In genomic region chr8:71381421-71381970, GRCm38 (mm10) we compare ENCODE assay signal across 8 mouse cellular contexts. TPM values are rescaled to one million over a fixed set of nuclear protein-coding genes. Genes with fewer than 3 reads are reported as not detected.
DNase-seq lines count a peak whose midpoint lies in the region; ATAC-seq lines count a peak whose summit lies in the region.

Gene Nr2f6, minus strand, starts transcription at chr8:71381960.

- H3K36me3 ChIP-seq in intestine, embryonic 15.5 days, result peaks cover 12% of the 10 kb centered on the region
- H3K36me3 ChIP-seq in limb, embryonic 10.5 days, result peaks cover 25% of the 10 kb centered on the region
- peaks cover 28% of the 10 kb centered on the region for H3K36me3 ChIP-seq in midbrain, embryonic 10.5 days
- H3K36me3 ChIP-seq in stomach, embryonic 16.5 days (ENCODE audit: control insufficient read depth, insufficient read depth, low read length), result no peaks in the 10 kb centered on the region; the same call in 1 of the 2 replicates

- WGBS in intestine, embryonic 15.5 days, result under 1% methylated on average over 76 of the region's 89 CpGs
- WGBS in limb, embryonic 10.5 days, result 1% methylated on average over 89 of the region's 89 CpGs
- WGBS in midbrain, embryonic 10.5 days, result under 1% methylated on average over 88 of the region's 89 CpGs
- WGBS in stomach, embryonic 16.5 days, result under 1% methylated on average over 77 of the region's 89 CpGs

- intact Hi-C loops in gastrocnemius, postnatal 36 days (cut with DNase I), result no loop called here

- H3K9me3 ChIP-seq in intestine, embryonic 15.5 days, result no peaks in the 10 kb centered on the region
- H3K9me3 ChIP-seq in limb, embryonic 10.5 days (replicated peaks), result no peaks in the 10 kb centered on the region
- H3K9me3 ChIP-seq in midbrain, embryonic 10.5 days (replicated peaks), result no peaks in the 10 kb centered on the region
- no peaks in the 10 kb centered on the region for H3K9me3 ChIP-seq in stomach, embryonic 16.5 days (replicated peaks; ENCODE audit: control insufficient read depth, low read length)

- H3K27me3 ChIP-seq in intestine, embryonic 15.5 days (replicated peaks), result no peaks in the 10 kb centered on the region
- 0 out of 2 replicates have a peak, but pooled peaks cover 15% of the 10 kb centered on the region for H3K27me3 ChIP-seq in limb, embryonic 10.5 days (ENCODE audit: low read depth, poor library complexity, severe bottlenecking)
- H3K27me3 ChIP-seq in midbrain, embryonic 10.5 days (ENCODE audit: low read depth, poor library complexity, severe bottlenecking), result peaks cover 15% of the 10 kb centered on the region
- no peaks in the 10 kb centered on the region for H3K27me3 ChIP-seq in stomach, embryonic 16.5 days (ENCODE audit: control insufficient read depth, insufficient read depth, low read length)

- peak; percentile 65 for DNase-seq in cerebellum, adult 11 months
- DNase-seq in cerebellum, postnatal 36 days, result no peak
- peak; percentile 84 to 85 for DNase-seq in cerebellum, postnatal 10 days
- DNase-seq in gastrocnemius, postnatal 36 days, result peak; percentile 52 to 75
- peak; percentile 88 for DNase-seq in limb, embryonic 10.5 days (ENCODE audit: low spot score)
- peak; percentile 82 for DNase-seq in midbrain, embryonic 10.5 days (ENCODE audit: low spot score)

- H3K9ac ChIP-seq in intestine, embryonic 15.5 days, result peak within 1 kb of the TSS; percentile 92
- peak within 1 kb of the TSS; percentile 97 for H3K9ac ChIP-seq in stomach, embryonic 16.5 days (ENCODE audit: low read length)

- peak; percentile 42 for ATAC-seq in intestine, embryonic 15.5 days
- peak; percentile 26; the same call in 1 of the 2 replicates for ATAC-seq in stomach, embryonic 16.5 days (ENCODE audit: insufficient read depth, low FRiP score)

- H3K27ac ChIP-seq in intestine, embryonic 15.5 days, result peak within 1 kb of the TSS; percentile 98
- H3K27ac ChIP-seq in limb, embryonic 10.5 days, result peak within 1 kb of the TSS; percentile 98
- H3K27ac ChIP-seq in midbrain, embryonic 10.5 days (replicated peaks), result peak within 1 kb of the TSS; percentile 99
- peak within 1 kb of the TSS; percentile 98 for H3K27ac ChIP-seq in stomach, embryonic 16.5 days (ENCODE audit: low read length)

- peak within 1 kb of the TSS; percentile 88 for H3K4me3 ChIP-seq in intestine, embryonic 15.5 days (replicated peaks)
- H3K4me3 ChIP-seq in limb, embryonic 10.5 days, result peak within 1 kb of the TSS; percentile 95
- H3K4me3 ChIP-seq in midbrain, embryonic 10.5 days, result peak within 1 kb of the TSS; percentile 99
- peak within 1 kb of the TSS; percentile 97 for H3K4me3 ChIP-seq in stomach, embryonic 16.5 days (replicated peaks; ENCODE audit: low read length)

- peaks cover 45% of the 10 kb centered on the region for H3K4me1 ChIP-seq in intestine, embryonic 15.5 days (replicated peaks)
- peaks cover 59% of the 10 kb centered on the region for H3K4me1 ChIP-seq in limb, embryonic 10.5 days
- peaks cover 87% of the 10 kb centered on the region for H3K4me1 ChIP-seq in midbrain, embryonic 10.5 days
- H3K4me1 ChIP-seq in stomach, embryonic 16.5 days (ENCODE audit: control insufficient read depth, insufficient read depth, low read length), result peaks cover 39% of the 10 kb centered on the region

- H3K4me2 ChIP-seq in intestine, embryonic 15.5 days (replicated peaks), result peak within 1 kb of the TSS; percentile 90
- peak within 1 kb of the TSS; percentile 98 for H3K4me2 ChIP-seq in stomach, embryonic 16.5 days (ENCODE audit: low read depth, low read length)

RNA-seq across cellular contexts. Expression of gene Nr2f6, which starts in this region (rescaled TPM):
- total RNA-seq in gastrocnemius, postnatal 36 days (2021), result 10 to 100 TPM; 20.9 to 21.5 TPM
- polyA plus RNA-seq in intestine, embryonic 15.5 days (2015; fragmentation: Nextera tagmentation; extraction: Ambion mirVana), result 81.1 and 85.7 TPM in 2 replicates
- polyA plus RNA-seq in limb, embryonic 10.5 days (2016; fragmentation: Nextera tagmentation; extraction: Ambion mirVana), result 77.4 and 87.2 TPM in 2 replicates
- 74.7 and 110 TPM in 2 replicates for polyA plus RNA-seq in midbrain, embryonic 10.5 days (2016; fragmentation: Nextera tagmentation; extraction: Ambion mirVana)
- polyA plus RNA-seq in stomach, embryonic 16.5 days (2015; fragmentation: Nextera tagmentation; extraction: Ambion mirVana), result 17.3 and 24.1 TPM in 2 replicates

Comparison
In these comparisons a context has a peak if more than half of its experiments do, and no peak if none do; other contexts are left out.
1. DNase-seq: peak in cerebellum, adult 11 months (single experiment), cerebellum, postnatal 10 days (2 of 2), gastrocnemius, postnatal 36 days (2 of 2), limb, embryonic 10.5 days (single experiment) and midbrain, embryonic 10.5 days (single experiment); none in cerebellum, postnatal 36 days (0 of 2).
2. Peak in every context shown above with its lines, with median percentiles within 50 percentile points of each other: H3K27ac ChIP-seq and H3K4me3 ChIP-seq.